Mouse (Mus musculus): ENCODE results near the gene Slc17a2. TPM values are rescaled to one million over a fixed set of nuclear protein-coding genes. Genes with fewer than 3 reads are reported as not detected.
A peak's percentile ranks its signal among the peaks of the same experiment; 100 is the strongest.
"Not testable (repeated sequence)": the region's sequence is repeated elsewhere in the genome, so short reads cannot be mapped to it uniquely, and the experiment has no call there.

Gene Slc17a2
- total RNA-seq (2021), result under 1 TPM in 1 of 2 experiments, not detected in 1; 0.23 TPM

- DNase-seq, result no peak
These were observed at the start of gene Slc17a2 for GRCm38 (mm10) chr13:23806422-23807052. TSS of gene Slc17a2 (plus strand) at chr13:23806993.

GRCm38 (mm10) chr13:23757211-23757773 lies 49.5 kb upstream of the Slc17a2 start:
- DNase-seq, result no peak

- no peak for DNase-seq
These were observed 48.9 kb upstream of the Slc17a2 start for GRCm38 (mm10) chr13:23757921-23758320.

GRCm38 (mm10) chr13:23759251-23759771 lies 47.5 kb upstream of the Slc17a2 start:
- DNase-seq, result no peak

GRCm38 (mm10) chr13:23759916-23760239 lies 46.9 kb upstream of the Slc17a2 start:
- no peak for DNase-seq

- DNase-seq, result no peak
These were observed 46.4 kb upstream of the Slc17a2 start for GRCm38 (mm10) chr13:23760240-23760971.

- DNase-seq, result peak; percentile 98
These were observed 45.6 kb upstream of the Slc17a2 start, which contains the start of gene Hist1h4a for GRCm38 (mm10) chr13:23760972-23761864. TSS of gene Hist1h4a (minus strand) at chr13:23761230.

- peak; percentile 53 to 58 for DNase-seq
These were observed 44.6 kb upstream of the Slc17a2 start, which contains the start of gene Hist1h3a for GRCm38 (mm10) chr13:23761871-23762821. TSS of gene Hist1h3a (minus strand) at chr13:23762386.

GRCm38 (mm10) chr13:23763242-23763585 lies 43.6 kb upstream of the Slc17a2 start:
- DNase-seq, result no peak

- peak; percentile 66 to 77 for DNase-seq
These were observed 43.0 kb upstream of the Slc17a2 start, which contains the start of gene Hist1h1a for GRCm38 (mm10) chr13:23763586-23764323. TSS of gene Hist1h1a (plus strand) at chr13:23763666.

- no peak for DNase-seq
These were observed 42.2 kb upstream of the Slc17a2 start for GRCm38 (mm10) chr13:23764324-23765171.

GRCm38 (mm10) chr13:23765172-23765513 lies 41.6 kb upstream of the Slc17a2 start:
- no peak for DNase-seq

GRCm38 (mm10) chr13:23766772-23767171 lies 40.0 kb upstream of the Slc17a2 start:
- DNase-seq, result no peak

- no peak for DNase-seq
These were observed 37.9 kb upstream of the Slc17a2 start for GRCm38 (mm10) chr13:23768834-23769397.

- DNase-seq, result not testable (repeated sequence)
These were observed 37.2 kb upstream of the Slc17a2 start, which contains the start of gene Trim38 for GRCm38 (mm10) chr13:23769613-23770012. TSS of gene Trim38 (plus strand) at chr13:23769913.

GRCm38 (mm10) chr13:23772561-23773313 lies 34.1 kb upstream of the Slc17a2 start:
- peak; percentile 18 for DNase-seq

- DNase-seq, result no peak
These were observed 28.5 kb upstream of the Slc17a2 start for GRCm38 (mm10) chr13:23778339-23778738.

- DNase-seq, result no peak
These were observed 27.8 kb upstream of the Slc17a2 start for GRCm38 (mm10) chr13:23779025-23779424.

Measured in layer of hippocampus, postnatal 36 days (tissue).